Mouse (Mus musculus) limb, embryonic 12.5 days (tissue): ENCODE results near the gene Smim27. TPM values are rescaled to one million over a fixed set of nuclear protein-coding genes. Genes with fewer than 3 reads are reported as not detected.
"Not testable (repeated sequence)": the region's sequence is repeated elsewhere in the genome, so short reads cannot be mapped to it uniquely, and the experiment has no call there.

Experiments
- ATAC-seq: fragments of 200-750 bp; cut with Nextera tagmentation; 2 replicates; pipeline ENCODE4 v1.8.0; 2017; ENCODE audit warnings: low read depth, moderate TSS enrichment; ENCODE audit not compliant: insufficient number of reproducible peaks, insufficient read depth, low FRiP score, low TSS enrichment
- H3K27ac ChIP-seq: fragments of 300-500 bp; sonication (generic); 2 replicates; pipeline ENCODE4 v1.5.1; 2016; ENCODE audit warnings: mild to moderate bottlenecking, moderate library complexity
- H3K27me3 ChIP-seq: fragments of 300-500 bp; sonication (generic); 2 replicates; pipeline ENCODE4 v1.6.1; 2016; ENCODE audit warnings: mild to moderate bottlenecking, moderate library complexity
- H3K36me3 ChIP-seq: fragments of 300-500 bp; sonication (generic); 2 replicates; pipeline ENCODE4 v1.6.1; 2016; ENCODE audit warnings: mild to moderate bottlenecking, moderate library complexity
- H3K4me1 ChIP-seq: fragments of 300-500 bp; sonication (generic); replicated peaks from 2 replicates; pipeline ENCODE4 v1.6.1; 2016
- H3K4me2 ChIP-seq: fragments of 300-500 bp; sonication (generic); 2 replicates; pipeline ENCODE4 v1.6.1; 2016; ENCODE audit warnings: mild to moderate bottlenecking, moderate library complexity
- H3K4me3 ChIP-seq: fragments of 300-500 bp; sonication (generic); replicated peaks from 2 replicates; pipeline ENCODE4 v1.5.1; 2016; ENCODE audit warnings: mild to moderate bottlenecking
- H3K9ac ChIP-seq: fragments of 300-500 bp; sonication (generic); replicated peaks from 2 replicates; pipeline ENCODE4 v1.6.1; 2016; ENCODE audit warnings: mild to moderate bottlenecking, moderate library complexity
- H3K9me3 ChIP-seq: fragments of 300-500 bp; sonication (generic); 2 replicates; pipeline ENCODE4 v1.6.1; 2016; ENCODE audit warnings: mild to moderate bottlenecking, moderate library complexity
- WGBS: fragments of 180-500 bp; shearing (Covaris S2); methylation state at CpG from one replicate; pipeline ENCODE4 v1.1.7; 2016; 5-methylcytosine and 5-hydroxymethylcytosine counted together
- polyA plus RNA-seq: library from polyadenylated mRNA; unstranded; fragments of >200 nt; fragmentation: Nextera tagmentation; extraction: Ambion mirVana; gene quantifications from 2 replicates; pipeline ENCODE4 v1.2.1, GENCODE M21; 2016

The Smim27 gene
- polyA plus RNA-seq, 1 experiment from 2014 or later, result 34.4 TPM

DNA sequence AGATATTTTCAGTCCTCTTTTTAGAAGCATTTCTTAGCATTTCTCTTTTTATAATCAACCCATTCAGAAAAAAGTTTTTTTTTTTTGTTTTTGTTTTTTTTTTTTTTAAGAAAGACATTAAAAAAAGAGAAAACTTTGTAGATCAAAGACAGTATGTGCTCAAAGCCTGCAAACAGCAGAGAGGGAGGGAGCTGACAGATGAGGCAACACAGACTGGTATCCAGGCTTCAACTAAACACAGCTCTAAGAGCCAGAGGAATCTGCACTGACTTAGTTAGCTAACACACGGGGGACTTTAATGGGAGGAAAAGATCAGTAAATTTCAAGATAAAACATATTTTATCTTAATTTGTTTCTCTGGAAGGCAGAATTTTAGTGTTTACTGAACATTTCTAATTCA lies 5.1 kb upstream of the Smim27 start:
- H3K27ac ChIP-seq, result no peak overlapping the region
- no peak overlapping the region for H3K4me3 ChIP-seq
- no peak overlapping the region for H3K9ac ChIP-seq
- WGBS, result 82% methylated on average over 1 of the region's 1 CpGs
- no peak for ATAC-seq
- H3K4me1 ChIP-seq, result peaks cover 21% of the 10 kb centered on the region
- H3K36me3 ChIP-seq, result peaks cover 75% of the 10 kb centered on the region
- H3K4me2 ChIP-seq, result no peak overlapping the region
- H3K27me3 ChIP-seq, result no peaks in the 10 kb centered on the region
- no peaks in the 10 kb centered on the region for H3K9me3 ChIP-seq

DNA sequence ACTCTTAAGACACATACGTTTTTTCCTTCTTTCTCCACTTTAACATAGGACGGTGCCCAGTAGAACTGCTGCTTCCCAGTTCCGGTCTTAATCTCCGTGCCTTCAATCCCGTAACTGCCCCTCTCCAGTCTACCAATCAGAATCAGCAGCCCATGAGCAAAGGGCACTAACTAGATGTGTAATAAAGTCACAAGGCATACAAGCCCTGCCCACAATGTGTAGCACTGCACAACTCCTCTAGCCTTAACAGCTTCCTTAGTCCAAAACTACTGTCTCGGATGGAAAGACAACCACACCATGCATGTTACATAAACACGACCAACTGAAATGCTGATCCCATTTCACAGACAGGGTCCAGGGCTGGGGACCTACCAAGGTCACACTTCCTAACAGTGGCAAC lies 1.7 kb upstream of the Smim27 start:
- peaks cover 48% of the 10 kb centered on the region for H3K36me3 ChIP-seq
- H3K4me1 ChIP-seq, result peaks cover 21% of the 10 kb centered on the region
- H3K4me3 ChIP-seq, result peak overlapping the region; percentile 83
- H3K27me3 ChIP-seq, result no peaks in the 10 kb centered on the region
- H3K27ac ChIP-seq, result peak overlapping the region; percentile 72; the same call in 1 of the 2 replicates
- no peaks in the 10 kb centered on the region for H3K9me3 ChIP-seq
- peak overlapping the region; percentile 90 for H3K4me2 ChIP-seq
- peak overlapping the region; percentile 86 for H3K9ac ChIP-seq
- WGBS, result 71% methylated on average over 7 of the region's 7 CpGs
- peak; percentile 2; the same call in 1 of the 2 replicates for ATAC-seq

DNA sequence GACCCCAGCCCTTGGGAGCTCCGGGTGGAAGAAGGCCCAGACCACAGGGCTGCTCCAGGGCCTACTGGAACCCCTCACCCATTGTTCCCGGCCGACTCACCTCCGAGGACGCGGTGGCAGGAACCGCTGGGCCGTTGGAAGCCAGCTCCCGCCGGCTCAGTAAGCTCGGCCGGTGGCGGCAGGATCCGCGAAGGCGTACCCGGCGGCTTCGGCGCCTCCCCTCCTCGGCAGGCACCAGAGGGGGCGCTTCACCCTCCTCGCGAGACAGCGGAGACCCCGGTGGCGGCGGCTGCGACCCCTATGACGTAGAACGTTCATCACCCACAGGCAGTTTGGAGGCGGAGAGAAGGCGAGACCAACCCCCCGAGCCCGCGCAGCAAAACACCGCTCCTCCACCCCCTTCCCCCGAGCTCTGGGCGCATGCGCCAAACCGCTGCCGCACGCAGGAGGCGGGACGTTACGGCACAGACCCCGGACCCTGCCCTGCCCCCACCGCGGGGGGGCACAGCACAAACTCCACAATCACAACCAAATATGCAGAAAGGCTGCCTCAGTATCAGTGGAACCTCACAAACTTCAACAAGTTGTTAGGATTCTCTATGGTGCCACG lies 1.1 kb upstream of the Smim27 start:
- peak overlapping the region; percentile 86 for H3K9ac ChIP-seq
- H3K36me3 ChIP-seq, result peaks cover 50% of the 10 kb centered on the region
- H3K9me3 ChIP-seq, result no peaks in the 10 kb centered on the region
- peak; percentile 77 for ATAC-seq
- no peaks in the 10 kb centered on the region for H3K27me3 ChIP-seq
- H3K4me3 ChIP-seq, result peak overlapping the region; percentile 83
- peak overlapping the region; percentile 90 for H3K4me2 ChIP-seq
- H3K4me1 ChIP-seq, result peaks cover 21% of the 10 kb centered on the region
- peak overlapping the region; percentile 99 for H3K27ac ChIP-seq
- 1% methylated on average over 50 of the region's 50 CpGs for WGBS

DNA sequence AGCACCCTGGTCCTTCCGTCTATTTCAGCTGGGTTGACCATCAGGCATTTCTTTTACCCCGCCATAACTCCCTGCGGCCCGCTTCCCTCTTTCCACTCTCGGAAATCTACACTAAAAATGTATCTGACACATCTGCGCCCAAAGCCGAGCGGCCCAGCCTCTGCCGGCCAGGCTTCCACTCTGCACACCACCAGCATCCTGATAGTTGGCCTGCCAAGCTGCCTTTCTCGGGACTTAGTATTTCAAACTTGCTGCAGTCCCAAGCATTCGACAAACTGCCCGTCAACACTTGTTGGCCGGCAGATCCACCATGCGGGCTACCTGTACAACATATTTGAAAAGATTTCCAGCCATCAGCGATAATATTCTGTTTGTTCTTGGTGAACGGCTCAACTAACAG lies 544 bp upstream of the Smim27 start:
- H3K36me3 ChIP-seq, result peaks cover 51% of the 10 kb centered on the region
- peak overlapping the region; percentile 83 for H3K4me3 ChIP-seq
- peak overlapping the region; percentile 86 for H3K9ac ChIP-seq
- no peaks in the 10 kb centered on the region for H3K27me3 ChIP-seq
- WGBS, result under 1% methylated on average over 16 of the region's 16 CpGs
- H3K4me1 ChIP-seq, result peaks cover 21% of the 10 kb centered on the region
- no peaks in the 10 kb centered on the region for H3K9me3 ChIP-seq
- peak overlapping the region; percentile 90 for H3K4me2 ChIP-seq
- H3K27ac ChIP-seq, result peak overlapping the region; percentile 99
- ATAC-seq, result no peak

DNA sequence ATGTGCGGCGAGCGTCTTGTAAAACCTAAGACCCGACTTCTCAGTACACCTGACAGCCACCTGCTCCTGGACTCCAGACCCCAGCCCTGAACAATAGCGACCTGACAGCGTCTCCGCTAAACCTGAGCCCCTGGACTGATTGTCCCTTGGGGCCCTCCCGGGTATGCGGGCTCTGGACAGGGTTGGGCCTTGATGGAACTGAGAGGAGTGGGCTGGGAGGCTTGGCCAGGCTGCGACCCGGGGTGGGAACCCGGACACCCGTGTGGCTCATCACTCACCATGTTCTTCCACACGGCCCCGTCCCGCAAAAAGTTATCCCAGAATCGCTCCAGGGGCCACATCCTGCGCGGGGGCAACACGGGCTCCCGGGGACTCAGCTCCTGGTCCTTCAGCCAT lies 9.5 kb downstream of the Smim27 start:
- Histone ChIP-seq H3K27ac (peak overlapping the region; percentile 86; the same call in 1 of the 2 replicates), H3K9ac (peak overlapping the region; percentile 84), H3K4me3 (peak overlapping the region; percentile 88), H3K9me3 (no peaks in the 10 kb centered on the region), H3K4me2 (peak overlapping the region; percentile 91), H3K36me3 (peaks cover 21% of the 10 kb centered on the region), H3K4me1 (peaks cover 9% of the 10 kb centered on the region), H3K27me3 (no peaks in the 10 kb centered on the region)
- WGBS, result under 1% methylated on average over 21 of the region's 21 CpGs
- peak; percentile 58 for ATAC-seq

DNA sequence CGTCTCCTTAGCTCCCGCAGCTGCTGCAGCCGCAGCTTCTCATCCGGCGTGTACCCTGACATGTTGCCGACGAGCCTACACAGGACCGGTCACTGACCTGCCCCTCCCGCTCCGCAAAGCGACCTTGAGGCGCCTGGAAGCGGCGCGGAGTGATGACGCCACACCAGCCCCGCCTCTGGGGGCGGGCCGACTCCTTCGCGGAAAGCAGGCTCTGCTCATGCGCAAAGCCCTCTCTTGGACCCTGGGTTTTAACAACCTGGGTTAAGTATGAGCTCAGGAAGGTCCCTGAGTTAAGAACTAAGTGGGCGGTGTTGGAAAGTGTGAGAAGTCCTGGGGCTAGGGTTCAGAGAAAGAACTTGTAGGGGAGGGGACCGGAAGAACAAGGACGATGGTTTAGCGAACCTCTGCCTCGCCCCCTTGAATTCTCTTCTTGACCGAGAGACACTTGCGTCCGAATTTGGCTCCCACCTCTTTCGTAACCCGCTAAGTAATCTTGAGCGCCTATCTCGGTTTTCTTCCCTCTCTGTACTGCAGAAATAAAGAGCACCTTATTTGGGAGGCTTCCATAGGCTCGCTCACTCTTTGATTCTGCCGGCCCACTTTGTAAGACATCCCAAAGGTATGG lies 10.0 kb downstream of the Smim27 start, which contains the start of gene Ndufb6:
Gene Ndufb6, minus strand, starts transcription at position 146 of the 625 bp plus-strand sequence.
- under 1% methylated on average over 36 of the region's 36 CpGs for WGBS
- ATAC-seq, result peak; percentile 94
- Histone ChIP-seq H3K4me2 (peak within 1 kb of the TSS; percentile 91), H3K4me1 (peaks cover 9% of the 10 kb centered on the region), H3K27ac (peak within 1 kb of the TSS; percentile 86), H3K27me3 (no peaks in the 10 kb centered on the region), H3K9ac (peak within 1 kb of the TSS; percentile 84), H3K9me3 (no peaks in the 10 kb centered on the region), H3K4me3 (peak within 1 kb of the TSS; percentile 88), H3K36me3 (peaks cover 19% of the 10 kb centered on the region)

DNA sequence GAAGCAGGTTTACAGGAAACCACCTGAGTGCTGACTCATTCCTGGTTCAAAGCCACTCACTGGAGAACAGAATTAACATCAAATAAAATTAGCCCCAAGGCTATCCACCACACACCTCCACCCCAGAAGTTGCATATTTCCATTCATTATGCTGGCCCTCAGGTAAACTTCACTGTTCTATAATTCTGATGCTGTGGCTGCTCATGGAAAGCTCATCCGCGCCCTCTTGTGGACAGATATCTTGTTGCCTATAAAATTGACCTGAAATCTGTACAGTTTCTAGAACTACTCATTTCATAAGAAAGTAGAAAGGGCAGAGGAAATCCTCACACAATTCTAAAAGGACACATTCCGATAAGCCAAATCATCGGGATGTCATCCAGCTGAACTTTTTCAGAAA lies 16.2 kb downstream of the Smim27 start:
- no peak overlapping the region for H3K27ac ChIP-seq
- H3K9ac ChIP-seq, result no peak overlapping the region
- no peaks in the 10 kb centered on the region for H3K4me1 ChIP-seq
- H3K36me3 ChIP-seq, result no peaks in the 10 kb centered on the region
- H3K4me2 ChIP-seq, result no peak overlapping the region
- peaks cover 2% of the 10 kb centered on the region; the same call in 1 of the 2 replicates for H3K9me3 ChIP-seq
- H3K4me3 ChIP-seq, result no peak overlapping the region
- 18% methylated on average over 4 of the region's 4 CpGs for WGBS
- no peak for ATAC-seq
- H3K27me3 ChIP-seq, result no peaks in the 10 kb centered on the region

DNA sequence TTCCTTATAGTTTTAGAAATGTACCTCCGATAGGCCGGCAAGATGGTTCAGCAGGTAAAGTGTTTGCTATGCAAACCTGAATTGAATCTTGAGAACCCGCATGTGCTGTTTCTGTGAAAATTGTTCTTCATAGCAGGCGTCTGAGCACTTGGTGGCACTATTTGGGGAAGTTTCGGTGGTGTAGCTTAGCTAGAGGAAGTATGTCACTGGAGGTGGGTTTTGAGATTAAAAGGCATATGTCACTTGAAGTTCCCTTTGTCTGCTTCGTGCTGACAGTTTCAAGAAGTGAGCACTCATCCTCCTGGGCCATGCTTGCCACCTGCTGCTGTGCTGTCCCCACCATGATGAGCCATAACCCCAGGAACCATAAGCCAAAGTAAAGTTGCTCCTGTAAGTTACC lies 18.0 kb downstream of the Smim27 start:
- ATAC-seq, result no peak
- H3K27ac ChIP-seq, result no peak overlapping the region
- H3K36me3 ChIP-seq, result no peaks in the 10 kb centered on the region
- no peaks in the 10 kb centered on the region for H3K4me1 ChIP-seq
- no peak overlapping the region for H3K4me2 ChIP-seq
- H3K9me3 ChIP-seq, result peaks cover 4% of the 10 kb centered on the region; the same call in 1 of the 2 replicates
- 81% methylated on average over 6 of the region's 6 CpGs for WGBS
- no peak overlapping the region for H3K9ac ChIP-seq
- H3K4me3 ChIP-seq, result no peak overlapping the region
- no peaks in the 10 kb centered on the region for H3K27me3 ChIP-seq

DNA sequence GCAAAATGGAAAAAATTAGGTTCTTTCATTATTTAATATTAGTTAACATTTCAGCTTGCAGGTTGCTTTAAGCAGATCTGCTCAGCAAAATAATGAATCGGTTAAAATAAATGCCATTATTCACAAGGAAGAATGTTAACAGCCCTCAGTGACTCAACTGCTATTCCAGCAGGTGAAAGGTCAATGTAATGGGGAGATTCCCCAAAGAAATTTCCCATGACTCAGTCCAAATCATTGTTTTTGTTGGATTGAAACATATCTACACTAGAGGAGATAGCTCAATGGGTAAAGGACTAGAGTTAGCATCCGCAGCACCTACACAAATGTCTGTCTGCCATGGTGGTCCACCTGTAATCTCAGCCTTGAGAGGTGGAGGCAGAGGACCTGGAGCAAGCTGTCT lies 19.7 kb downstream of the Smim27 start:
- ATAC-seq, result no peak
- WGBS, result 90% methylated on average over 2 of the region's 2 CpGs

DNA sequence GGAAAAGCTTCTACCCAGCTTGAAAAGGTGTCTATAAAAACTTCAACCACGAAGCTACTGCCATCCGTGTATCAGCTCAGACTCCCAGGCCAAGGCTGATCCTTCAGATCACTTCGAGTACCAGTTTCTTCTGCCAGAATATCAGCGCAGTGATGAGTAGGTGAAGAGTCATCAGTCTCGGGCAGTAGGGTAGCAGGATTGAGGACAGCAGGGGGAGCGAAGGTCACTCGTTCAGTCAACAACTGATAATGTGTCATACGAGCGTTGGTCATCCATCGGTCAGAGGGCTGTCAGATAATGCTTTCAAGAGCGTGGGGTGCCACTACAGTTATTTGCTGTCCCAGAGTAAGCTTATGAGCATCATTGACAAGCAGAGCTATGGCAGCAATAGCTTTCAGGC lies 22.1 kb downstream of the Smim27 start:
- H3K27ac ChIP-seq, H3K27me3 ChIP-seq, H3K4me1 ChIP-seq, H3K4me3 ChIP-seq, ATAC-seq, H3K36me3 ChIP-seq, H3K9ac ChIP-seq, H3K4me2 ChIP-seq: not testable (repeated sequence)
- peaks cover 11% of the 10 kb centered on the region for H3K9me3 ChIP-seq
- 94% methylated on average over 11 of the region's 11 CpGs for WGBS

More for the DNA sequence above, 19.7 kb downstream of the Smim27 start:
- Histone ChIP-seq H3K27ac (no peak overlapping the region), H3K9ac (no peak overlapping the region), H3K4me1 (no peaks in the 10 kb centered on the region), H3K4me2 (no peak overlapping the region), H3K36me3 (no peaks in the 10 kb centered on the region), H3K9me3 (peaks cover 6% of the 10 kb centered on the region), H3K27me3 (no peaks in the 10 kb centered on the region), H3K4me3 (no peak overlapping the region)

DNA sequence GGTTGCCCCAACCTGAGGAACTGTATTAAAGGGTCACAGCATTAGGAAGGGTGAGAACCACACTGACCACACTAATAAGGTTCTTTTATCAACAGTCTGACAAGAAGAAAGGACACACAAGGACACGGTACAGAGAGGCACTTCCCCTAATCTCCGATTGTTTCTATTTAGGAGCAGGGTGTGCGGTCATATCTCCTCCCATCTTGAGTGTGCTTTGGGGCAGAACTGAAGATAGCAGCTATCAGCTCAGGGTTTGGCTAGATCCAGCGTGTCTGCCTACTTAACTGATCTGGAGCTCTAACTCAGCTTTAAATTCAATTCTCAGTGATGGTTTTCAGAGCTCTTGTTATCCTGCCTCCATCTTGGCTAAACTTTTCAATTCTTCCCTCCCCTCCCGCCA lies 29.8 kb downstream of the Smim27 start:
- Histone ChIP-seq H3K9me3 (peaks cover 4% of the 10 kb centered on the region; the same call in 1 of the 2 replicates), H3K27ac (no peak overlapping the region), H3K36me3 (no peaks in the 10 kb centered on the region), H3K4me2 (no peak overlapping the region), H3K27me3 (peaks cover 5% of the 10 kb centered on the region; the same call in 1 of the 2 replicates), H3K4me1 (no peaks in the 10 kb centered on the region), H3K9ac (no peak overlapping the region), H3K4me3 (no peak overlapping the region)
- WGBS, result 77% methylated on average over 5 of the region's 5 CpGs
- ATAC-seq, result no peak
